Mouse (Mus musculus) CH12.LX (cell line): ENCODE results near the gene Rnf43.

Source experiments
- CHD1 ChIP-seq: IDR thresholded peaks from 2 replicates; pipeline ENCODE4 v1.6.1; 2012; ENCODE audit warnings: low read depth, low read length, improper control_type of control experiment, inconsistent platforms
- CHD2 ChIP-seq: IDR thresholded peaks from 2 replicates; pipeline ENCODE4 v1.6.1; 2011; ENCODE audit warnings: low read length, improper control_type of control experiment
- CTCF ChIP-seq, 2 experiments: IDR thresholded peaks in 1 of 2; conservative IDR thresholded peaks in 1 of 2; 2 replicates each; pipeline ENCODE4 v1.5.1; 2011 to 2012; ENCODE audit warnings: low read depth in 2 of 2, low read length in 2 of 2, improper control_type of control experiment in 1 of 2, inconsistent platforms in 1 of 2, mild to moderate bottlenecking in 1 of 2, moderate library complexity in 1 of 2
- EP300 ChIP-seq: IDR thresholded peaks from 2 replicates; pipeline ENCODE4 v1.6.1; 2011; ENCODE audit warnings: low read length, improper control_type of control experiment
- HCFC1 ChIP-seq: IDR thresholded peaks from 2 replicates; pipeline ENCODE4 v1.6.1; 2012; ENCODE audit warnings: low read depth, mild to moderate bottlenecking, inconsistent platforms, low read length, improper control_type of control experiment
- JUN ChIP-seq: IDR thresholded peaks from 2 replicates; pipeline ENCODE4 v1.6.1; 2011; ENCODE audit warnings: low read depth, mild to moderate bottlenecking, low read length, improper control_type of control experiment, moderate library complexity; ENCODE audit not compliant: insufficient read depth
- MAX ChIP-seq: IDR thresholded peaks from 2 replicates; pipeline ENCODE4 v1.6.1; 2011; ENCODE audit warnings: low read length, improper control_type of control experiment
- NELFE ChIP-seq: IDR thresholded peaks from 2 replicates; pipeline ENCODE4 v1.6.1; 2011; ENCODE audit warnings: low read depth, low read length, improper control_type of control experiment
- POLR2A ChIP-seq: IDR thresholded peaks from 2 replicates; pipeline ENCODE4 v1.6.1; 2011; ENCODE audit warnings: low read depth, mild to moderate bottlenecking, improper control_type of control experiment, low read length
- RCOR1 ChIP-seq: conservative IDR thresholded peaks from 2 replicates; pipeline ENCODE4 v1.6.1; 2012; ENCODE audit warnings: low read depth, mild to moderate bottlenecking, inconsistent platforms, low read length, improper control_type of control experiment
- TCF12 ChIP-seq: IDR thresholded peaks from 2 replicates; pipeline ENCODE4 v1.6.1; 2014; ENCODE audit warnings: low read depth, mild to moderate bottlenecking, inconsistent platforms, low read length, improper control_type of control experiment
- ZC3H11A ChIP-seq: IDR thresholded peaks from 2 replicates; pipeline ENCODE4 v1.6.1; 2012; ENCODE audit warnings: low read depth, mild to moderate bottlenecking, inconsistent platforms, low read length, improper control_type of control experiment
- ZKSCAN1 ChIP-seq: IDR thresholded peaks from 2 replicates; pipeline ENCODE4 v1.6.1; 2012; ENCODE audit warnings: low read depth, inconsistent platforms, low read length, improper control_type of control experiment, borderline replicate concordance

- TF ChIP-seq CHD2, result no peak
- TF ChIP-seq MAX, result peak; percentile 62
- TF ChIP-seq CTCF (conservative IDR thresholded peaks at IDR 0.05 in 1 of 2, IDR thresholded peaks at IDR 0.05 in 1 of 2; ENCODE audit: low read depth in 2 of 2, low read length in 2 of 2), result no peak
- TF ChIP-seq JUN, result no peak
- TF ChIP-seq TCF12, result no peak
- no peak for TF ChIP-seq POLR2A
- TF ChIP-seq HCFC1, result no peak
- no peak for TF ChIP-seq ZC3H11A
- TF ChIP-seq EP300, result peak; percentile 68
- no peak for TF ChIP-seq ZKSCAN1
- 0 out of 2 replicates have a peak, but pooled peaks have one; percentile 11 for TF ChIP-seq CHD1
- TF ChIP-seq RCOR1, result peak; percentile 66; the same call in 1 of the 2 replicates
- no peak for TF ChIP-seq NELFE
Observed at GRCm38 (mm10) chr11:87678545-87678944, 16.0 kb downstream of the Rnf43 start.
